Mouse (Mus musculus): ENCODE measurements around the gene Aqp7. TPM values are rescaled to one million over a fixed set of nuclear protein-coding genes. Genes with fewer than 3 reads are reported as not detected.
"Not testable (repeated sequence)": the region's sequence is repeated elsewhere in the genome, so short reads cannot be mapped to it uniquely, and the experiment has no call there.

The Aqp7 gene
- not detected in 2 replicates for total RNA-seq (2014; fragmentation: Nextera tagmentation)
- not detected in 2 replicates for total RNA-seq (2017)

DNA sequence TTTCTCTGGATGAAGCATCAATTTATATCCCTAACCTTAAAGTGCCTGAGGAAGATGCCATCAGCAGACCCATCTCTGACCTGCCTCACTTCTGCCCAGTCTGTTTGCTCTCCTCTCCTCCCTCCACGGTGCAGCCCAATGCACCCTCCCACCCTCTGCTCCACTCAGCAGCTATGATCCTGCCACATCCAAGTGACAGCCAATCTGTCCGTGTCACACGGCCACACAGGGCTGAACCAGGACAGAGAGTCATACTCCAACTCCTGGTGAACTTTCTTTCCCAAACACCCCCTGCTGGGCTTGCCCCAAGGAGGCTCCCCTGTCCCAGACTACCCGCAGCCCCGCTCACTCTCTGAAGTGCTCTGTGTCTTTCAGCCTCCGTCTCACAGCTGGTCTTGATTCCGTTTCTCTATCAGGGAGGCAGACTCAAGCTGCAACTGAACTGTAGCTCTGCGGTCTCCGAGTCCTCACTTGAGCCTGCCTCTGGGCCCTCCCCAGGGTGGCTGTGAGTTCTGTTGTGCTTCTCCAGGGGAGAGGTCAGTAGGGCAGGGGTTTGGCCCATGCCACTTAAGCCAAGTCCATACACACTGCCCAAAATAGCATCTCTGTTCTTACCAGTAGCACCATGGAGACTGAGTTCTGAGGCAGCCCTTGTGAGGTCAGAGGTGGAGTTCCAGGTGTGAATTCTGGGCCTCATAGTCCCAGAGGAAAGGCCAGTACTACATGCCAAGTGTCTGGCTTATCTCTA is at the start of gene Aqp7:
Aqp7 (minus strand) TSS at position 616 of the 748 bp plus-strand sequence.
- no peak for ATAC-seq (replicated peaks; ENCODE audit: poor library complexity, severe bottlenecking)

DNA sequence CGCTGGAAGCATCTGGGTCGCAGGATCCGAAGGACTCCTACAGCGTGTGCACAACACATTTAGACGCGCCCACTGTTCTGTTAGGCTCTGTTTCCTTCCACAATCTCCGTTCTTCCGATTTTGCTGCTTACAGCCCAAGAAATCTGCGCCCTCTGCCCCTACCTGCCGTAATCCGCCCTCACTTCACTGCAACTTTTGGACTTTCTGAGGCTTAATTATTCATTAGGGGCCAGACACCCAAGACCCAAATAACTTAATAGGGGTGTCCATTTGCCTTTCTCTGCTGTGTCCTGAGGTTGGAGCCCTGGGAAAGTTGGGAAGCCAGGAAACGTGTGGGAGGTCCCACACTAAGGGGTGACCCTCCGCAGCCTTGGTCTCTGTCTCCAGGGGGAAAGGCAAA is 49.4 kb upstream of the Aqp7 start:
- ATAC-seq (replicated peaks; ENCODE audit: poor library complexity, severe bottlenecking): no peak

DNA sequence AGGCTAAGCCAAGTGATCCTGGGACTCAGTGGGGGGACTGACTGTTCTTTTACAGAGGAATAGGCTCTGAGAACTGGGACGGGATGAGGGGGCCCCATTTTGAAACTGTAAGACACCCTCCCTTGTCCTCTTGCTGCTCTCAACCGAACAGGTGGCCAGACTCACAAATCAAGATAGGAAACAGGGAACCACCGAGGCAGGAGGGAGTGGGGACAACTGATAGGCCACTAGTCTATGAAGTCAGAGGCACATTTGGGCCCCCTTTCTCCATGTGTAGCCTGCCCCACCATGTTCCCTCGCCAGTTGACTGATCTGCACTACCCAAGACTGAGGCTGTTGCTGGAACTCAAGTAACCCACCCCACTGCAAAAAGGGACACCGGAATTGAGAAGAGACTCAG is 48.9 kb upstream of the Aqp7 start:
- no peak for ATAC-seq (replicated peaks; ENCODE audit: poor library complexity, severe bottlenecking)

DNA sequence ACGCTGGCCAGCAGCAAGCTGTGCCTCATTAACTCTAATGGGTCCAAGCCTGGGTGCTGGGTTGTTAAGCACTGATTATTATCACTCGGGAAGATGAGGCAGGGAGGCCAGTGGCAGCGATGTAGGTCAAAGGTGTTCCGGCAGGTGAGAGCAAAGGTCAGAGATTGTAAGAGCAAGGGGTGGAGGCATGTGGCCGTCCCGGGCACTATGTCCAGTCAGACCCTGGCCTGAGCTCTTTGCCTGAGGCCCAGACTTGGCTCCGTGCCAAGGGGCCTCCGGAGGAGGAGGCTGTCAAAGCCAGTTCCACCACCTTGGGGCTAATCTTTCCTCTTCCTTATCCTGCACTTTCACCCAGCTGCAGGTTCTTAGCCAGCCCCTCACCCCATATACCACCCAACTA is 48.2 kb upstream of the Aqp7 start:
- no peak for ATAC-seq (replicated peaks; ENCODE audit: poor library complexity, severe bottlenecking)

DNA sequence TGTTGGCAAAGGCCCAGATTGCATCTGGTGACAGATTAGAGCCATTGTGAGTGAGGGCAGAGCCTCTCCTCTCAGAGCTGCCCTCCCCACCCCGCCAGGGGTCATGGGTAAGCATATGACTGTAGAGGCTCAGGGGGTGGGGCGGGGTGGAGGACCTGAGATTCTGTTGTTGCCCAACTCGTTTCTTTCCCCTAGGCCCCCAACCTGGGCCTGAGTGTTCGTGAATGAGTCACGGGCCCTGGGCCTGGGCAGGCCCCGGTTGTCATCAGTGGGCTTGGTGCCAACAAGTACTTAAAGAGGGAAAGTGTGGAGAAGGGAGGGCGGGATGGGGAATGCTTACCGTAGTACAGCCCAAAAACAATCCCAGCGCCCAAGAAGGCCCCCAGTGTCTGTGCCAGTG is 46.4 kb upstream of the Aqp7 start:
- no peak for ATAC-seq (replicated peaks; ENCODE audit: poor library complexity, severe bottlenecking)

DNA sequence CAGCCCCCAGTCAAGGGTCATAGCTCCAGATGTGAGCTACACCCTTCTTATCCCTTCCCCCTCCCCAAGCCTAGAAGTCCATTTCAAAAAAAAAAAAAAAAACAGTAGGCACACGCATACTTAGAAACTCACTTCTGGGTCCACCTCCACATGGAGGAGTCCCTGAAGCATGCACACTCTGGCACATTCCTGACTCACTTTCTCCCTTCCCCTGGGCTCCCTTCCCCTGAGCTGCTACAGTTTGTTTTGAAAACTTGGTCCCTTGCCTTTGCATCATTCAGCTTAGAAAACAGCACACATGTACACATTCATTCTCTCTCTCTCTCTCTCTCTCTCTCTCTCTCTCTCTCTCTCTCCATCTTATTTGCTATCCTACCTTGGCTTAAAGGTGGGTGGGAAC is 45.0 kb upstream of the Aqp7 start:
- ATAC-seq (replicated peaks; ENCODE audit: poor library complexity, severe bottlenecking): no peak

DNA sequence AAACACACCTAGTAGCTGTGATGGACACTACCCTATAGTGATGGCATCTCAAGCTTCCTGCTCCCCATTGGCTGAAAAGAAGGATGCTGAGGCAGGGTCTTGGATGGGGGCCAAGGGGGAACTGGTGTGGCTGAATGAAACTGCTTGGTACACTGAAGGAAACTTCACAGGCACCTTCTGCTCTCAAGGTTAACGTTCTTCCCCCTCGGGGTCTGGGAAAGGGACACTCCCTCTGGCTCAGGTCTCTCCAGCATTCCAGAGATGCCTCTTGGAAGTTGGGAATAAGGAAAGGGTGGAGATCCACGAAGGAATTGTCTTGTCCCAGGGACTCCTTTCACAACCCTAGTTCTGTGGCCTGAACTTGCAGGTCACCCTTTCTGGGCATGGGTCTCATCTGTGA is 43.5 kb upstream of the Aqp7 start:
- ATAC-seq (replicated peaks; ENCODE audit: poor library complexity, severe bottlenecking): no peak

DNA sequence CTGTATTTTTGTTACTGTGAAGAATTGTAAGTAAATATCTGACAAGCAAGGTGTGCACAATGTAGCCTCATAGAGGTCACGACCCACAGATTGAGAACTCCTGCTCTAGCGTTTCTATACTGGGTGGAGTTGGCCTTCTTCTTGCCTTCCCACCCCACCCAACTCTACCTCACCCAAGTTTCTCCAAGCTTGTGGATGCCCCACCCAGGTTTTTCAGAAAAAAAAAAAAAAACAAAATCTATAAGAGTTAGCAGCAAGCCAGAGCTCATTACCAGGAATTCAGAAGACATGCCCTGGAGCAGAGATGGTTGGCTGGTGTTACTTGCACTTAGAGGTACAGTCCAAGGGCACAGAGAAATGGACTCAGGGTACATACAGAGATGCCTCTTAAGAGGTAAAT is 41.8 kb upstream of the Aqp7 start:
- ATAC-seq (replicated peaks; ENCODE audit: poor library complexity, severe bottlenecking): no peak

DNA sequence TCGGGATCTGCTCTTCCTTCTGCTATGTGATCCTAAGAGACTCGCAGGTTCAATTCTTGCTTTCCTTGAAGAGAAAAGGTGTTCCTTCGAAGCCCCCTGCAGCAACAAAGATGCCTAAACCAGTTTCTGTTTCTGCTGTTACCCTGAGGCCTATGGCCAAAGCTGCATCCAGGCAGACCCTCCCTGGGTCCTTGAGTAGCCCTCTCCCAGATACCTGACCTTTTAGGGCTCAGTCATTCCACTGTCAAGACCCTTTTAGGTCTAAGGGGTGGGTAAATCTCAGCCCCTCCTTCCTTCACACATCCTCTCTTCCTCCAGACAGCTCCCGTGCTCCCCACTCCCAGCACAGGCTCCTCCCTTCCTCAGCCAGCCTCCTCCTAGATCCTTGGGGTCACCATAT is 41.2 kb upstream of the Aqp7 start:
- ATAC-seq (replicated peaks; ENCODE audit: poor library complexity, severe bottlenecking): no peak

DNA sequence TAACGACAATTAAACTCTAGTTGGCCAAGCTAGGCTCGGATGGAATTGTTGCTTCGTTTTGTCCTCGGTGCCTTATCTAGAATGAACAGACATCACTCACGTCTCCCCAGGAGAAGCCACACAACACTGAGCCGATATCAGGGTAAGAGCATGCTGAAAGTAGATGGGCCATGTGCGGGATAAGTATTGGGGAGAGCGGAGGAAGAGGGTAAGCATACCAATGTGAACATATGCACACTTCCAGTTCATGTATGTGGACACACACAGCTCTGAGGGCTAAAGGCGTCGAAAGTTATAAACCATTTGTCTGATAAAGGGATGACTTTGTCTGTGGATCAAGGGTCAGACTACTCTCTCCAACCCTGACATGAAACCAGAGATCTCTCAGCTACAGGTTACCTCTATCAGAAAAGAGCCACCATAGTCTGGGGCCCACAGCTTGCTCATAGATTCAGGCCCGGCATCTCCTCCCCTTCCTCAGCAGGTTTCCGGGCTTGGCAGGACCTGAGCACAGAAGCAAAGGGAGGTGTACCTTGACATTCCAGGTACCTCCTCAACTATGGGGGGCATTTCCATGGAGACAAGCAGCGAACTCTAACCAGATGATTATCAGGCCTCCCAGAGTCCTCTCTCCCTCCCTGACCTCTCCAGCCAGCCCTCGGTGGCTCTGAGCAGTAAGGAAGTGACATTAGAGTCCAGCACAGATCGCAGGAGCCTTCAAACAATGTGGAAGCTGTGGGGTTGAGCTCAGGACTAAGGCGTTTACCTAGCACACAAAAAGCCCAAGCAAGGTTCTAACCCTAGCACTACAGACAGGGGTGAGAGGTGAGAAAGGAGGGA is 39.7 kb upstream of the Aqp7 start:
- ATAC-seq (replicated peaks; ENCODE audit: poor library complexity, severe bottlenecking): no peak

DNA sequence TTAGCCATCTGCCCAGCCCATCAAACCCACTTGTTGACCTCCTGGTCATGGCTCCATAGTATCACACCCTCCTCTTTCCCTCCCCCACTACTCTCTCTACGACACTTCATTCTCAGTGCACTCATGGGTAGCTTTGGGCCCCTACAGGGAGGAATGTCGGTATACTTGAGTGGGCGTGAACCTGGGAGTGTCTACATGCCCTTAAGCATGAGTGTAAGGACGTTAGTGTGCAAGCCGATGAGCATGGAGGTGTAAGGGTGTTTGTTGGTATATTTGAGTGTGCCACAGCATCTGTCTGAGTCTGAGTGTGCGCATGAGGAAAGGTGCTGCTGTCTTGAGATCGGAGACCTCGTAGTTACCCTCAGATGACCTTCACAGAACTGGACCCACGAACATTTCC is 39.0 kb upstream of the Aqp7 start:
- ATAC-seq (replicated peaks; ENCODE audit: poor library complexity, severe bottlenecking): no peak

DNA sequence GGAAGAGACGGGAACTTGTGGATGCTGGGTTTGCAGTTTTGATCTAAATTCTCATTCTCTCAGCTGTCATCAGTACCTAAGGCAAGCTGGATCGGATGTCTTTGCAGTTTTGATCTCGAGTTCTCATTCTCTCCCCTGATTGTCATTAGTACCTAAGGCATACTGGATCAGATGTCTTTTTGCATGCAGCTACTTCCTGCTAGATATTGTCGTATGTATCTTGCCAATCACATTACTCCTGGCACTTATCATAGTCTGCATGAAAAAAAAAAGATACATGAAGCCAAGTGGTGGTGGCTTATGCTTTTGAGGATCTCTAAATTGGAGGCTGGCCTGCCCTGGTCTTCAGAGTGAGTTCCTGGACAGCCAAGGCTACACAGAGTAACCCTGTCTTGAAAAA is 36.9 kb upstream of the Aqp7 start:
- ATAC-seq (replicated peaks; ENCODE audit: poor library complexity, severe bottlenecking): no peak

DNA sequence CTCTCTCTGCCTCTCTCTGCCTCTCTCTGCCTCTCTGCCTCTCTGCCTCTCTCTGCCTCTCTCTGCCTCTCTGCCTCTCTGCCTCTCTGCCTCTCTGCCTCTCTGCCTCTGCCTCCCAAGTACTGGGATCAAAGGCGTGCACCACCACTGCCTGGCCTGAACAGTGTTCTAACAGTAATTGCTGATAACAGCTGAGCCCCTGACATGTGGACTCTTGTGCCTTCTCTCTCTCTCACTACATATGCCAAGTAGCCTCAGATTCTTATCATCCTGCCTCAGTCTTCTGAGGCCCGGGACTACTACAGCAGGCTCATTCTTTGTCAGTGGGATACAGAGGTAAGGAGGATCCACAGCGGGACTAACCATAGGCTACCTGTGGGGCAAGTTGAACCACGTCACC is 34.9 kb upstream of the Aqp7 start:
- ATAC-seq (replicated peaks; ENCODE audit: poor library complexity, severe bottlenecking): not testable (repeated sequence)

DNA sequence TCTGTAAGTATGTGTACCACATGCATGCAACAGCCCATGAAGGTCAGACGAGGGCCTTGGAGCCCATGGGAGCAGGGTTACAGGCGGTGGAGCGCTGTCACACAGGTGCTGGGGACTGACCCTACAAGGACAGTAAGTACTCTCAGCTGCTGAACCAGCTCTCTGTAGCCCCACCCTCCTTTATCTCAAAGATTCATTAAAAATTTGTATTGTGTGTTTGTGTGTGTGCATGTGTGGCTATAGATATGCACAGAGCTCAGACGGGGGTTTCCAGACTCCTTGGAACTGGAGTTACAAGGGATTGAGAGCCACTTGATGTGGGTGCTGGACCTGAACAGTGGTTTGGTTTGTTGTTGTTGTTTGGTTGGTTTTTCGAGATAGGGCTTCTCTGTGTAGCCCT is 33.8 kb upstream of the Aqp7 start:
- no peak for ATAC-seq (replicated peaks; ENCODE audit: poor library complexity, severe bottlenecking)

DNA sequence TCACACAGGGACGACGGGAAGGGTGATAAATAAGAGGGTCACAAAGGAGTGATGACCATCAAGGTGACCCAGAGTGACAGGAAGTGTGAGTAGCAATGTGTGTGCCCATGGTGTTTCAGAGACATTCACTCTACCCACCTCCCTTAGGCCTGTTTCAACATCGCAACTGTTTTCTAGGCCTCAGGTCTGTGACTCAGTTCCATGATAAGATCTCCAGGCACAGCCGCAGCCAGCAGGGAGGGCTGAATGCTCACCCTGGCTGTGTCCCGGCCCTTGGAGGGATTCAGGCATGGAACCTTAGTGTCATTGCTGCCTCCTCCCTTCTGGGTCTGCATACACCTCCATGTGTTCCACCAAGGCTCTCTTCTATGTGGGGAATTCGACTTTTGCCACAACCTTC is 30.8 kb upstream of the Aqp7 start:
- no peak for ATAC-seq (replicated peaks; ENCODE audit: poor library complexity, severe bottlenecking)

DNA sequence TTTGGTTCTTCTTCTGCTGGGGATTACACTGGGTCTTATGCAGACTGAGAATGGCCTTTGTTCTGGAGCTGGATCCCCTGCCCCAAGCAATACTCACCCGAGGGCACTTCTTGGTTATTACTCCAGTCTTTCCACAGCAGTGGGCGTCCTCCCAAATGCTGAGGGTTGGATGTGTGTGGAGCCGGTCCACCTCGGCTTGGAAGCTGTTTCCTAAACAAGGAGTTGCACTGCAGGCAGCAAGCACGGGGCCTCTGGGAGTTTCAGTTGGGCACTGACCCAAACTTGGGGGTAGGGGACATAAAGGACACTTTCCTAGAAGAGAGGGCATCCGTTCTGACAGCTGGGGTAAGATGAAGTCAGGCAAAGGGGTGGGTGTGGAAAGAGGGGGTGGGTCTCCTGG is 26.5 kb upstream of the Aqp7 start:
- no peak for ATAC-seq (replicated peaks; ENCODE audit: poor library complexity, severe bottlenecking)

DNA sequence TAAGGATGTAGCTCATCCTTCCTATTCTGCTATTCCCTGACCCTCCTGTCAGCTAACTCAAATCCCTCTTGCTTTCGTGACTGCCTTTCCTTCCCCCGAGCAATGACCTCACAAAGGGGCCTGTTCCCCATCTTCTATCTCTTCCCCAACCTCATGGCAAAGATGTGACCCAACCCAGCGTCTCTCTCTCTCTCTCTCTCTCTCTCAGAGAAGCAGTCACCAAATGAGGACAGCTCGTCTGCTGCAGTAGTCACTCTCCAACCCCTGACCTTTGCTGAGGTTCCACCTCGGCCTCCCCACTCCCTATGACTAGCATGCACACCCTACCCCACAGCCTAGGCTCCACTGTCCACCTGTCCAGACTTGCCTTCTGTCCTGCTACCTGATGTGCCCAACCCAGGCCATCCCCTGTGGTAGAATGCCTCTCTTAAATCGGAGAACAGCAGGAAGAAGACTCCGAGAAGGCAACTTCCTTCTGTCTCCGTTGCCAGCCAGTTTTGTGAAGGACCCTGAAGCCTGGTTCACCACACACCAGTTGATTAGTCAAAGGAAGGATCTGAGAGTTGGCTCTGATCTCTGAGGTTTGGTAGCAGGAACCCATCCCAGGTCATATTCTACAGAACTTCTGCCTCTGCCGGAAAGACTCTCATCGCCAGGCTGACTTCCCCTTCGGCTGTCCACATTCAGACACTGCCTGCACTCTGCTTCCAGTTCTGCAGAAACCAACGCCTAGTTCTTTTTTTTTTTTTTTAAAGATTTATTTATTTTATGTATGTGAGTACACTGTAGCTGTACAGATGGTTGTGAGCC is 25.3 kb upstream of the Aqp7 start:
- peak; percentile 97 for ATAC-seq (replicated peaks; ENCODE audit: poor library complexity, severe bottlenecking)

DNA sequence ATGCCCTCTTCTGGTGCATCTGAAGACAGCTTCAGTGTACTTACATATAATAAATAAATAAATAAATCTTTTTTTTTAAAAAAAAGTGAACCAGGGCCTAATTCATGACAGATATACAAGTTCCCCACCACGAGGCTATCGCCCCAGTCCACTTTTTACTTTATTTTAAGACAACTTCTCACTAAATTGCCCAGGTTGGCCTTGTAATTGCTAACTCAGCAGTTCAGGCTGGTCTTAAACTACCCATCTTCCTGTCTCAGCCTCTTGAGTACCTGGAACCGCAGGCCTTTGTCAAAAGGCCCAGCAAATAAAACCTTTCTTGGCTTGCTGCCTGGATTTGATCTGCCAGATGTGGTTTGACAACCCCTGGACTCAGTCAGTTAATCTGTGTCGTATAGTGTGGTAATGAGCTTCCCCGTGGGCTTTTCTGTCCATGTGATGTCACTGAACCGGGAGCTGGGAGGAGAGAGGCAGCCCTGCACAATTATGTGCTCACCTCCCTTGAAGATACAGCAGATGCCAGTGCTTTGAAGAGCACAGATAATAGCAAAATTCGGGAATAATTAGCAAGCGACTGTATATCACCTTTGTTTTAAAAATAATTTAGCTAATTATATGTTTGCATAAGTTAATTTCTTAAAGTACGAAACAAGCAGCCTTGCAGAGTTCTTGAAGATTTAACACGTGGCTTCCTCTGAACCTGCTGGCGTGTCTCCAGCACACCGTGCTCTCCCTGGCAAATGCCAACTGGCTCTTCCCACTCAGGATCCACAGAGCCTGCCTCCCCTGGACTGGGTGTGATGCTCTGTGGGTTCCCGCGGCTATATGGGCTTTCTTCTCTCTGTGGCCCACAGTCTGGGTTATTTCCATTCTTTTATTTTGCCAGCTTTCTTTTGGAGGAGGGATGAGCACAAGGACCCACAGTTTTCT is 23.8 kb upstream of the Aqp7 start:
- ATAC-seq (replicated peaks; ENCODE audit: poor library complexity, severe bottlenecking): no peak

DNA sequence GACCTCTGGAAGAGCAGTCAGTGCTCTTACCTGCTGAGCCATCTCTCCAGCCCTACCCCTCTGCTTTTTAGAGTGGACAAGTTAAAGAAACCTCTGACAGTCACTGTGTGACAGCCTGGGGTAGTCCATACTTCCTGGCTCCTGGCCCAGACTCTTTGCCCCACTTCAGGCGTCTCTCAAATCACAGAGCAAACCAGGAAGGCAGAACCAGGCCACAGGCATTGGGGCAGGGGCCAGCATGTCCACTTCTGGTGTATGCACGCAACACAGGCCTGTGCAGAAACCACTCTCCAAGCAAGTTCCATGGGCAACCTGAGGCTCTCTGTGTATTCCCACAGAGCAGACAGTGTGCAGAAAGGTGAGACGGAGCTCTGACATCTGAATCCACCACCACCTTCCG is 17.3 kb upstream of the Aqp7 start:
- ATAC-seq (replicated peaks; ENCODE audit: poor library complexity, severe bottlenecking): no peak
